Mouse (Mus musculus): ENCODE measurements at regions not wholly inside any gene's neighbourhood (a gene's known extent, or its start where the extent isn't known, plus 50 kb on each side); places are given as distances from the start of the nearest gene placed in this dataset.
A peak's percentile ranks its signal among the peaks of the same experiment; 100 is the strongest.

- H3K4me3 ChIP-seq, result no peak overlapping the region
- no peaks in the 10 kb centered on the region for H3K27me3 ChIP-seq
- ATAC-seq (ENCODE audit: low FRiP score, low read depth), result no peak
- no peak overlapping the region for H3K27ac ChIP-seq (replicated peaks)
- no peaks in the 10 kb centered on the region for H3K9me3 ChIP-seq
- no peak overlapping the region for H3K9ac ChIP-seq
- H3K4me2 ChIP-seq, result no peak overlapping the region
- no peaks in the 10 kb centered on the region for H3K4me1 ChIP-seq (replicated peaks)
- no peaks in the 10 kb centered on the region for H3K36me3 ChIP-seq
- WGBS, result 68% methylated on average over 3 of the region's 3 CpGs
These were observed 674.9 kb upstream of the Adgra3 start for GRCm38 (mm10) chr5:50733711-50734110.

GRCm38 (mm10) chr5:50728337-50729003, 669.7 kb upstream of the Adgra3 start:
- Histone ChIP-seq H3K27me3 (no peaks in the 10 kb centered on the region), H3K36me3 (no peaks in the 10 kb centered on the region), H3K4me3 (no peak overlapping the region), H3K4me2 (no peak overlapping the region), H3K27ac (replicated peaks) (no peak overlapping the region), H3K4me1 (replicated peaks) (no peaks in the 10 kb centered on the region), H3K9me3 (no peaks in the 10 kb centered on the region), H3K9ac (no peak overlapping the region)
- no peak for ATAC-seq (ENCODE audit: low FRiP score, low read depth)
- WGBS, result 72% methylated on average over 1 of the region's 1 CpGs

GRCm38 (mm10) chr5:50706945-50707663, 648.3 kb upstream of the Adgra3 start:
- ATAC-seq (ENCODE audit: low FRiP score, low read depth), result no peak
- H3K27ac ChIP-seq (replicated peaks), result no peak overlapping the region
- no peaks in the 10 kb centered on the region for H3K27me3 ChIP-seq
- H3K9me3 ChIP-seq, result no peaks in the 10 kb centered on the region
- no peak overlapping the region for H3K4me2 ChIP-seq
- 74% methylated on average over 2 of the region's 2 CpGs for WGBS
- H3K4me1 ChIP-seq (replicated peaks), result no peaks in the 10 kb centered on the region
- H3K4me3 ChIP-seq, result no peak overlapping the region
- no peak overlapping the region for H3K9ac ChIP-seq
- H3K36me3 ChIP-seq, result no peaks in the 10 kb centered on the region

GRCm38 (mm10) chr5:50698084-50698483, 639.3 kb upstream of the Adgra3 start:
- Histone ChIP-seq H3K4me3 (no peak overlapping the region), H3K9me3 (no peaks in the 10 kb centered on the region), H3K36me3 (no peaks in the 10 kb centered on the region), H3K9ac (no peak overlapping the region), H3K27ac (replicated peaks) (no peak overlapping the region), H3K4me1 (replicated peaks) (no peaks in the 10 kb centered on the region), H3K27me3 (no peaks in the 10 kb centered on the region), H3K4me2 (no peak overlapping the region)
- WGBS, result 11% methylated on average over 2 of the region's 2 CpGs
- no peak for ATAC-seq (ENCODE audit: low FRiP score, low read depth)

- Histone ChIP-seq H3K9ac (no peak overlapping the region), H3K4me2 (peak overlapping the region; percentile 28), H3K4me1 (replicated peaks) (no peaks in the 10 kb centered on the region), H3K9me3 (no peaks in the 10 kb centered on the region), H3K27me3 (no peaks in the 10 kb centered on the region), H3K4me3 (no peak overlapping the region), H3K27ac (replicated peaks) (no peak overlapping the region), H3K36me3 (no peaks in the 10 kb centered on the region)
- peak; percentile 42; the same call in 1 of the 2 replicates for ATAC-seq (ENCODE audit: low FRiP score, low read depth)
- 16% methylated on average over 8 of the region's 8 CpGs for WGBS
These were observed 638.8 kb upstream of the Adgra3 start for GRCm38 (mm10) chr5:50697588-50697987.

GRCm38 (mm10) chr5:50688362-50688761, 629.6 kb upstream of the Adgra3 start:
- Histone ChIP-seq H3K4me1 (replicated peaks) (no peaks in the 10 kb centered on the region), H3K27ac (replicated peaks) (no peak overlapping the region), H3K9ac (no peak overlapping the region), H3K9me3 (no peaks in the 10 kb centered on the region), H3K4me3 (no peak overlapping the region), H3K36me3 (no peaks in the 10 kb centered on the region), H3K27me3 (no peaks in the 10 kb centered on the region), H3K4me2 (no peak overlapping the region)
- 83% methylated on average over 2 of the region's 2 CpGs for WGBS
- ATAC-seq (ENCODE audit: low FRiP score, low read depth), result no peak

GRCm38 (mm10) chr5:50683966-50684365, 625.2 kb upstream of the Adgra3 start:
- Histone ChIP-seq H3K27ac (replicated peaks) (no peak overlapping the region), H3K4me3 (no peak overlapping the region), H3K36me3 (no peaks in the 10 kb centered on the region), H3K9me3 (no peaks in the 10 kb centered on the region), H3K27me3 (no peaks in the 10 kb centered on the region), H3K4me2 (no peak overlapping the region), H3K4me1 (replicated peaks) (no peaks in the 10 kb centered on the region), H3K9ac (no peak overlapping the region)
- 81% methylated on average over 5 of the region's 5 CpGs for whole genome bisulfite sequencing
- no peak for ATAC-seq (ENCODE audit: low FRiP score, low read depth)

GRCm38 (mm10) chr5:50636539-50636938, 577.7 kb upstream of the Adgra3 start:
- Histone ChIP-seq H3K9me3 (no peaks in the 10 kb centered on the region), H3K4me2 (no peak overlapping the region), H3K27me3 (no peaks in the 10 kb centered on the region), H3K36me3 (no peaks in the 10 kb centered on the region), H3K4me1 (replicated peaks) (no peaks in the 10 kb centered on the region), H3K4me3 (no peak overlapping the region), H3K27ac (replicated peaks) (no peak overlapping the region), H3K9ac (no peak overlapping the region)
- ATAC-seq (ENCODE audit: low FRiP score, low read depth), result no peak

- no peak for ATAC-seq (ENCODE audit: low FRiP score, low read depth)
- WGBS, result 59% methylated on average over 6 of the region's 6 CpGs
- Histone ChIP-seq H3K27me3 (no peaks in the 10 kb centered on the region), H3K9me3 (no peaks in the 10 kb centered on the region), H3K4me3 (no peak overlapping the region), H3K27ac (replicated peaks) (no peak overlapping the region), H3K36me3 (no peaks in the 10 kb centered on the region), H3K9ac (no peak overlapping the region), H3K4me2 (no peak overlapping the region), H3K4me1 (replicated peaks) (no peaks in the 10 kb centered on the region)
These were observed 567.8 kb upstream of the Adgra3 start for GRCm38 (mm10) chr5:50626648-50627047.

- H3K4me2 ChIP-seq, result no peak overlapping the region
- no peak for ATAC-seq (ENCODE audit: low FRiP score, low read depth)
- H3K9ac ChIP-seq, result no peak overlapping the region
- H3K36me3 ChIP-seq, result no peaks in the 10 kb centered on the region
- no peaks in the 10 kb centered on the region for H3K27me3 ChIP-seq
- no peaks in the 10 kb centered on the region for H3K4me1 ChIP-seq (replicated peaks)
- H3K27ac ChIP-seq (replicated peaks), result no peak overlapping the region
- H3K4me3 ChIP-seq, result no peak overlapping the region
- no peaks in the 10 kb centered on the region for H3K9me3 ChIP-seq
These were observed 565.4 kb upstream of the Adgra3 start for GRCm38 (mm10) chr5:50624206-50624605.

Data from hindbrain, embryonic 15.5 days (tissue).